Mouse (Mus musculus) testis, adult 2 months (tissue): ENCODE results near the gene Psmb9. TPM values are rescaled to one million over a fixed set of nuclear protein-coding genes. Genes with fewer than 3 reads are reported as not detected.
A peak's percentile ranks its signal among the peaks of the same experiment; 100 is the strongest.

Source experiments
- H3K27ac ChIP-seq: fragments of 200-500 bp; 2 replicates; pipeline ENCODE4 v1.5.1; 2012; ENCODE audit warnings: low read depth, low read length; ENCODE audit not compliant: control insufficient read depth, insufficient read depth
- H3K27me3 ChIP-seq: fragments of 200-500 bp; 2 replicates; pipeline ENCODE4 v1.6.1; 2012; ENCODE audit warnings: mild to moderate bottlenecking, low read length, moderate library complexity; ENCODE audit not compliant: control insufficient read depth, insufficient read depth
- H3K36me3 ChIP-seq: fragments of 200-500 bp; 2 replicates; pipeline ENCODE4 v1.6.1; 2012; ENCODE audit warnings: mild to moderate bottlenecking, low read length; ENCODE audit not compliant: control insufficient read depth, insufficient read depth
- H3K4me1 ChIP-seq: fragments of 200-500 bp; 2 replicates; pipeline ENCODE4 v1.6.1; 2012; ENCODE audit warnings: low read length; ENCODE audit not compliant: control insufficient read depth, insufficient read depth
- H3K4me3 ChIP-seq: fragments of 200-500 bp; 2 replicates; pipeline ENCODE4 v1.5.1; 2012; ENCODE audit warnings: low read depth, mild to moderate bottlenecking, low read length, moderate library complexity, mixed read lengths; ENCODE audit not compliant: control insufficient read depth
- CTCF ChIP-seq: fragments of 200-500 bp; IDR thresholded peaks from 2 replicates; pipeline ENCODE4 v1.5.1; 2012; ENCODE audit warnings: low read depth, mild to moderate bottlenecking, inconsistent platforms, low read length, moderate library complexity; ENCODE audit not compliant: control insufficient read depth, insufficient read depth, insufficient replicate concordance
- POLR2A ChIP-seq: fragments of 200-500 bp; IDR thresholded peaks from 2 replicates; pipeline ENCODE4 v1.6.1; 2012; ENCODE audit warnings: low read depth, mild to moderate bottlenecking, inconsistent platforms, low read length, moderate library complexity; ENCODE audit not compliant: control insufficient read depth
- polyA plus RNA-seq: library from polyadenylated mRNA; depleted of rRNA; stranded (reverse); fragments of >200 nt; gene quantifications from 2 replicates; pipeline ENCODE4 v1.2.3, GENCODE M21; 2012

Gene Psmb9
- polyA plus RNA-seq, 1 experiment, result 1.7 TPM

DNA sequence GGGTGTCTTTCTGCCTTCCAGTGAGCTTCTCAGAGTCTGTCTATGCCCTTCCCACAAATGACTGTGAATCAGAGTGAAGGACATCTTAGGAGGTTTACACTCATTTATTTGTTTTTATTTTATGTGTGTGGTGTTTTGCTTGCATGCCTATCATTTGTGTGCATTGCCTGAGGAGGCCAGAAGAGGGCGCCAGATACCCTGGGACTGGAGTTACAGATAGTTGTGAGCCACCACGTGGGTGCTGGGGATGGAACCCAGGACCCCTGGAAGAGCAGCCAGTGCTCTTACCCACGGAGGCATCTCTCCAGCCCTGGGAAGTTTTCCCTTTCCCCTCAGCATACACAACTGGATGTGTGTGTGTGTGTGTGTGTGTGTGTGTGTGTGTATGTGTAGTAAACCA lies 22.1 kb upstream of the Psmb9 start:
- H3K36me3 ChIP-seq, result no peaks in the 10 kb centered on the region
- no peak overlapping the region for H3K27ac ChIP-seq
- no peaks in the 10 kb centered on the region; the same call in 1 of the 2 replicates for H3K27me3 ChIP-seq
- H3K4me3 ChIP-seq, result no peak overlapping the region
- H3K4me1 ChIP-seq, result peaks cover 6% of the 10 kb centered on the region
- no peak for TF ChIP-seq POLR2A
- TF ChIP-seq CTCF, result peak; percentile 80; the same call in 1 of the 2 replicates

GRCm38 (mm10) chr17:34208421-34208820 lies 20.9 kb upstream of the Psmb9 start:
- Histone ChIP-seq H3K27me3 (no peaks in the 10 kb centered on the region), H3K36me3 (no peaks in the 10 kb centered on the region)

DNA sequence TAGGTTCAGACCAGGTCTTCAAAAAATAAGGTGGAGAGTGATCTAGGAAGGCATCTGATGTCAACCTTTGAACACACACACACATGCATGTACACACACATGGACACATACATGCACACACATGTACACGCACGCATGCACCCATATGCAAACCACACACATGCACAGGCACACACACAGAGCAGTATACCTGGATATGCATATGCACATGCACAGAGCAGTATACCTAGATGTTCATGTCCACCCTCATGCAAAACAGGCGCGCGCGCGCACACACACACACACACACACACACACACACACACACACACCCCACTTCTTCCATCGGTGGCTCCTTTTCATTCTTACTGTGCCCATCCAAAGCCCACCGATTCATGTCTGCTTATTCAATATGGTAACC lies 20.3 kb upstream of the Psmb9 start:
- no peak overlapping the region for H3K4me3 ChIP-seq
- H3K36me3 ChIP-seq, result no peaks in the 10 kb centered on the region
- H3K27me3 ChIP-seq, result no peaks in the 10 kb centered on the region
- no peak for TF ChIP-seq CTCF
- TF ChIP-seq POLR2A, result no peak
- H3K27ac ChIP-seq, result no peak overlapping the region
- no peaks in the 10 kb centered on the region; the same call in 1 of the 2 replicates for H3K4me1 ChIP-seq

More at GRCm38 (mm10) chr17:34208421-34208820, 20.9 kb upstream of the Psmb9 start:
- no peak overlapping the region for H3K27ac ChIP-seq
- no peak overlapping the region for H3K4me3 ChIP-seq
- H3K4me1 ChIP-seq, result no peaks in the 10 kb centered on the region; the same call in 1 of the 2 replicates
- TF ChIP-seq POLR2A (no peak), CTCF (no peak)

DNA sequence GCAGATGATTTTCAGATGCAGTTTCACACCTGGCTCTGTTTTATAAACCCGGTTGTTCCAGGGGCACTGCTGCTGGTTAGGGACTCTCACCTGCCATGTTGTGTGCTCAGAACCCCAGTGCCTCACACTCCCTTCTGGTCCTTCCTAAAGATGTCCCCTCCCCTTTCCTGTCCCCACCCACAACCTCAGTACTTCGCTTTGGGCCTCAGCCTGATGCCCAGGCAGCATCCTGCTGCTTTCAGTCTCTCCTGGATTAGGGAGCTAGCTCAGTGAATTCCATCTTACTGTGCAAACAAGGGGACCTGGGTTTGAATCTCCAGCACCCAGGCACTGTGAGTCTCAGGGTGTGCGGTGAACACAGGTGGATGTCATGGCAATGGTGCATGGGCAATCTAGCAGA lies 19.9 kb upstream of the Psmb9 start:
- Histone ChIP-seq H3K27ac (no peak overlapping the region), H3K4me3 (no peak overlapping the region), H3K4me1 (no peaks in the 10 kb centered on the region; the same call in 1 of the 2 replicates), H3K36me3 (no peaks in the 10 kb centered on the region), H3K27me3 (no peaks in the 10 kb centered on the region)
- TF ChIP-seq POLR2A (no peak), CTCF (no peak)

- Histone ChIP-seq H3K27me3 (no peaks in the 10 kb centered on the region), H3K27ac (no peak overlapping the region), H3K4me1 (no peaks in the 10 kb centered on the region; the same call in 1 of the 2 replicates), H3K4me3 (no peak overlapping the region), H3K36me3 (no peaks in the 10 kb centered on the region)
- TF ChIP-seq CTCF (no peak), POLR2A (no peak)
Observed at GRCm38 (mm10) chr17:34206731-34207130, 19.2 kb upstream of the Psmb9 start.

DNA sequence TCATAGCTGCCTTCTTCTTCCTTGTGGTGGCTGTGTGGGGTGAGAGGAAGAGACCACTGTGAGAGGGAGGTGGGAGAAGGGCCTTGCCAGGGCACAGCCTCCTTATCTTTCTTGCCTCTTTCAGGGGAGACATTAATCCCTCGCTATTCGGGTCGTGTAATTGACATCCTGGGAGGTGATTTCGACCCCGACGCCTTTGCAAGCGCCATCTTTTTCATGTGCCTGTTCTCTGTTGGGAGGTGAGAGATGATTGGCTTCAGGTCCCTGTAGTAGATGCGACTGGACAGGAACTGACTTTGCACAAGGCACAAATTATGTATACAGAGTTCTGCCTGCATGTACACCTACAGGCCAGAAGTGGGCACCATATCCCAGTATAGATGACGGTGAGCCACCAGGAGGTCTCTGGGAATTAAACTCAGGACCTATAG lies 18.2 kb upstream of the Psmb9 start:
- H3K4me3 ChIP-seq, result no peak overlapping the region
- H3K27ac ChIP-seq, result no peak overlapping the region
- TF ChIP-seq CTCF, result no peak
- no peak for TF ChIP-seq POLR2A
- no peaks in the 10 kb centered on the region for H3K36me3 ChIP-seq
- H3K4me1 ChIP-seq, result no peaks in the 10 kb centered on the region; the same call in 1 of the 2 replicates
- no peaks in the 10 kb centered on the region for H3K27me3 ChIP-seq

- H3K27me3 ChIP-seq, result no peaks in the 10 kb centered on the region
- TF ChIP-seq CTCF, result no peak
Observed at GRCm38 (mm10) chr17:34205021-34205745, 17.6 kb upstream of the Psmb9 start.

More at GRCm38 (mm10) chr17:34205021-34205745, 17.6 kb upstream of the Psmb9 start:
- no peak overlapping the region for H3K27ac ChIP-seq
- no peaks in the 10 kb centered on the region for H3K36me3 ChIP-seq
- peak overlapping the region; percentile 87; the same call in 1 of the 2 replicates for H3K4me3 ChIP-seq
- H3K4me1 ChIP-seq, result no peaks in the 10 kb centered on the region; the same call in 1 of the 2 replicates
